Mouse (Mus musculus) retina, embryonic 14.5 days (tissue): ENCODE measurements at regions not wholly inside any gene's neighbourhood (a gene's known extent, or its start where the extent isn't known, plus 50 kb on each side); places are given as distances from the start of the nearest gene placed in this dataset.
"Not testable (repeated sequence)": the region's sequence is repeated elsewhere in the genome, so short reads cannot be mapped to it uniquely, and the experiment has no call there.

Source experiments
- DNase-seq: peaks from one replicate; pipeline ENCODE4 v3.0.0-alpha.2; 2015; ENCODE audit warnings: low spot score

GRCm38 (mm10) chr2:108032301-108033013 is 742.0 kb downstream of the Kcna4 start:
- peak; percentile 10 for DNase-seq

GRCm38 (mm10) chr2:108033328-108034182 is 743.1 kb downstream of the Kcna4 start:
- DNase-seq, result peak; percentile 22

- peak; percentile 24 for DNase-seq
Measured at GRCm38 (mm10) chr2:108034882-108035281, 744.4 kb downstream of the Kcna4 start.

GRCm38 (mm10) chr2:108042086-108042485 is 751.6 kb downstream of the Kcna4 start:
- DNase-seq, result peak; percentile 50

DNA sequence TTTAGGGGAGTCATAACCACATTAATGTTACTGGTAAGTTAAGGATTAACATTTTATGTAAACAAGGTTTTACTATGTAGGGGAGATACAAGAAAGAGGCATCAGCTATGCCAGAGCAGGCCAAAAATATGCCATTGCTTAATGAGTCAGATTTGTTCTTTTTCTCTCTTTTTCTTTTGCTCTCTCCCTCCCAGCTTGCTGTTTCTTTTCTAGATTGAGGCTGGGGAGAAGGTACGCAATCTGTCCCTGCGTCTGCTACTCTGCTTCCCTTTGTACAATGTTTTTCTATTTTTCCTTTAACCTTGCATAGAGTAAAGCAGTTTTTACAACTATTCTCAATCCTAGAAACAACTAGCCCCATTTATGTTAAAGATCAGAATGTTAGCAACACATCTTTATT is 754.4 kb downstream of the Kcna4 start:
- no peak for DNase-seq

- no peak for DNase-seq
Measured at GRCm38 (mm10) chr2:108045997-108046396, 755.6 kb downstream of the Kcna4 start.

DNA sequence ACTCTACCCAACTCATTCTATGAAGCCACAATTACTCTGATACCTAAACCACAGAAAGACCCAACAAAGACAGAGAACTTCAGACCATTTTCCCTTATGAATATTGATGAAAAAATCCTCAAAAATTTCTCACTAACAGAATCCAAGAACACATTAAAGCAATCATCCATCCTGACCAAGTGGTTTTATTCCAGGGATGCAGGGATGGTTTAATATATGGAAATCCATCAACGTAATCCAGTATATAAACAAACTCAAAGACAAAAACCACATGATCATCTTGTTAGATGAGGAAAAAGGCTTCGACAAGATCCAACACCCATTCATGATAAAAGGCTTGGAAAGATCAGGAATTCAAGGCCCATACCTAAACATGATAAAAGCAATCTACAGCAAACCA is 772.3 kb downstream of the Kcna4 start:
- DNase-seq, result not testable (repeated sequence)

- no peak for DNase-seq
Measured at GRCm38 (mm10) chr2:108083911-108084310, 793.5 kb downstream of the Kcna4 start.

GRCm38 (mm10) chr2:108090266-108090665 is 799.8 kb downstream of the Kcna4 start:
- DNase-seq, result no peak

DNA sequence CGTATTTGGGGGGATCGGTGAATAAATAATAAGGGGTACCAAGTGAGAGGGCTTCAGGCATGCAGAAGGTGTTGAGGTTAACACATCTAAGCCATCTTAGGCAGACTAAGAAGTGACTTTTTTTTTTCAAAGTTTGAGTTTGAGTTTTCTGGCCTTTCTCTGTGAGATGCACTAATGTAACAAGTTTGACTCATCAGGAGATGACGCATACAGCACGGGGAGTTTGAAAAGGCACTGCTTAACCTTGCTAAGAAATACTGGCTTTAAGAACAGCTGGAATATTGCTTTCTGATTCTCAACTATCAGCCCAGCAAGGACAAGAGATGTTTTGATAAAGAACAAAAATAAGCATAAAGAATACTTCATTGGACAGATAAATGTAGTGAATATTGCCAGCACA is 806.6 kb downstream of the Kcna4 start:
- no peak for DNase-seq

- peak; percentile 53 for DNase-seq
Measured at GRCm38 (mm10) chr2:108110140-108110539, 819.7 kb downstream of the Kcna4 start.

DNA sequence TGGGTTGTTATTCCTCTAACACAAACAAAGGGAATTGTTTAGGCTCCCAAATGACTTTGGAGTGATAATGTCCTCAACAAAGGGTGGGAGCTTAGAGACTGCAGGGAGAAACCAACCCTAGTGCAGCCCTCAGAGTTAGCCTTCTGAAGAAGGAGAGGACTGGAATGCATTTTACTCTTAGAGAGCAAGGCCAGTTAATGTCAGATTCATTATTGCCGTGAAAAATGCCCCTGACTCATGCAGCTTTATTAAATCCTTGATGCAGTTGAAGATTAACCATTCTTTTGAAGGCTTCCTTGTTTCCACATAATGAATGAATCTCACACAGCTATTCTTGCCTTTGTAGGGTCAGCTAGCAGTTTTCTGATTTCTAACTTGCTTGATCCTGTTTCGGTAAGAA is 855.3 kb downstream of the Kcna4 start:
- DNase-seq, result no peak

- no peak for DNase-seq
Measured at GRCm38 (mm10) chr2:108148221-108148620, 857.8 kb downstream of the Kcna4 start.

GRCm38 (mm10) chr2:108156189-108156588 is 865.8 kb downstream of the Kcna4 start:
- no peak for DNase-seq

DNA sequence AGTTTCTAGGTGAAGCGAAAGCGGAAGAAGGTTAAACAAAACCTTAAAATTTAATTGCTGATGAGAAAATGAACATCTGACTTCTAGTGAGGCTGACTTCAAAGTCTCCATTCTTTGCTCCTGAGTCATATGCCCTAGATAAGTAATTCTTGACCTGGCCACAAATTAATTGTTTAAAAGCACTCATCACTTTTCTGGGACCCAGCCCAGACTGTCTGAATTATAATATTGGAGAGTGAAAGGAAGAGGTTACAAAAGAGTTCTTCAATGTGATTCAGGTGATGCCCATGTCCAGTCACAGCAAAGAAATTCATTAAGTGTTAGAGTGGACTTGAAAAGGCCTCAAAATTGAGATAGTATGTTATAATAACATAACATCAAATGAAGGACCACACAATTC is 867.3 kb downstream of the Kcna4 start:
- DNase-seq, result no peak

DNA sequence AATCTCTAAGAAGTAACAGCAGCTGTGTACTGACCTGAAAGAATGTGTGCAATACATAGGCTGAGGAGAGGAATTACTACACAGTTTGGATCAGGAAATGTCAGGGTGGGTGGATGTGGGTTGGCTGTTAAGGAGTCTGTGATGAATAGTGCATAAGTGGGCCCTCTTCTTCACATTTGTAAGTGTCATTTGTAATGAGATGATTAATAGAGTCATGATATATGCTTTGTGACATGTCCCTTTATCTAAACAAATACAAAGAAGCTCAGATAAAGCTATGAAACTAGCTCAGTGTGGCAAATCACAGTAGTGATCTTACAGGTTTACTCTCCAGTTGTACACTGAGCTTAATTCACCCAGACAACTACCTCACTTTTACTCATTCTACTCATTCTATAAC is 867.9 kb downstream of the Kcna4 start:
- peak; percentile 57 for DNase-seq

- no peak for DNase-seq
Measured at GRCm38 (mm10) chr2:108160865-108161264, 870.4 kb downstream of the Kcna4 start.

- no peak for DNase-seq
Measured at GRCm38 (mm10) chr2:108165085-108165484, 874.6 kb downstream of the Kcna4 start.
